Mouse (Mus musculus): ENCODE measurements around the gene Pheta2. TPM values are rescaled to one million over a fixed set of nuclear protein-coding genes. Genes with fewer than 3 reads are reported as not detected.

The Pheta2 gene
- polyA plus RNA-seq, 1 experiment from 2014 or later: 10.0 TPM

Small RNA genes within 50 kb of the gene (microRNA-seq; reads per million reads assigned to microRNA genes)
- not detected for gene Mir7684 (ENCODE audit: borderline number of aligned reads)

Other genes with a start within 250 kb of the Pheta2 start
- gene Ccdc134, start 211.0 kb upstream of the Pheta2 start, polyA plus RNA-seq (2014; fragmentation: Nextera tagmentation; extraction: Ambion mirVana): 9.5 and 9.6 TPM in 2 replicates
- gene Srebf2, start 191.8 kb upstream of the Pheta2 start, polyA plus RNA-seq (2014; fragmentation: Nextera tagmentation; extraction: Ambion mirVana): 82.3 and 88.1 TPM in 2 replicates
- gene Shisa8, start 126.1 kb upstream of the Pheta2 start, polyA plus RNA-seq (2014; fragmentation: Nextera tagmentation; extraction: Ambion mirVana): 0.07 TPM in 1 of 2 replicates, not detected in the other
- gene Tnfrsf13c, start 114.6 kb upstream of the Pheta2 start, polyA plus RNA-seq (2014; fragmentation: Nextera tagmentation; extraction: Ambion mirVana): 0.29 TPM in 1 of 2 replicates, not detected in the other
- 59.7 and 67.3 TPM in 2 replicates for gene Cenpm, start 94.2 kb upstream of the Pheta2 start, polyA plus RNA-seq (2014; fragmentation: Nextera tagmentation; extraction: Ambion mirVana)
- gene 1500009C09Rik, start 86.5 kb upstream of the Pheta2 start, polyA plus RNA-seq (2014; fragmentation: Nextera tagmentation; extraction: Ambion mirVana): not detected in 2 replicates
- 5.0 and 6.2 TPM in 2 replicates for gene Sept3, start 64.0 kb upstream of the Pheta2 start, polyA plus RNA-seq (2014; fragmentation: Nextera tagmentation; extraction: Ambion mirVana)
- 0.40 and 0.56 TPM in 2 replicates for gene Wbp2nl, start 40.0 kb upstream of the Pheta2 start, polyA plus RNA-seq (2014; fragmentation: Nextera tagmentation; extraction: Ambion mirVana)
- gene Naga, start within 50 bp of the Pheta2 start, polyA plus RNA-seq (2014; fragmentation: Nextera tagmentation; extraction: Ambion mirVana): 33.4 and 38.7 TPM in 2 replicates
- gene Smdt1, start within 50 bp of the Pheta2 start, polyA plus RNA-seq (2014; fragmentation: Nextera tagmentation; extraction: Ambion mirVana): 320 and 330 TPM in 2 replicates
- gene Ndufa6, start 15.4 kb downstream of the Pheta2 start, polyA plus RNA-seq (2014; fragmentation: Nextera tagmentation; extraction: Ambion mirVana): 462 and 487 TPM in 2 replicates
- 4.1 and 4.4 TPM in 2 replicates for gene Cyp2d22, start 41.3 kb downstream of the Pheta2 start, polyA plus RNA-seq (2014; fragmentation: Nextera tagmentation; extraction: Ambion mirVana)
- not detected in 2 replicates for gene Cyp2d11, start 55.1 kb downstream of the Pheta2 start, polyA plus RNA-seq (2014; fragmentation: Nextera tagmentation; extraction: Ambion mirVana)
- gene Cyp2d10, start 68.3 kb downstream of the Pheta2 start, polyA plus RNA-seq (2014; fragmentation: Nextera tagmentation; extraction: Ambion mirVana): 0.40 TPM in 1 of 2 replicates, not detected in the other
- gene Cyp2d9, start 94.5 kb downstream of the Pheta2 start, polyA plus RNA-seq (2014; fragmentation: Nextera tagmentation; extraction: Ambion mirVana): not detected in 2 replicates
- not detected in 2 replicates for gene Cyp2d12, start 216.1 kb downstream of the Pheta2 start, polyA plus RNA-seq (2014; fragmentation: Nextera tagmentation; extraction: Ambion mirVana)

Data from heart, embryonic 11.5 days (tissue).